Mouse (Mus musculus) CH12.LX (cell line): Measurements from ENCODE around the gene Naa80. TPM values are rescaled to one million over a fixed set of nuclear protein-coding genes. Genes with fewer than 3 reads are reported as not detected.

ENCODE experiments used
- DNase-seq: peaks from one replicate; pipeline ENCODE4 v3.0.0-alpha.2; 2013; ENCODE audit errors: extremely low read depth
- H3K27ac ChIP-seq: 2 replicates; pipeline ENCODE4 v1.5.1; 2012; ENCODE audit warnings: low read depth, mild to moderate bottlenecking, control low read depth, moderate library complexity; ENCODE audit not compliant: insufficient read depth
- H3K27me3 ChIP-seq: replicated peaks from 2 replicates; pipeline ENCODE3; 2012; ENCODE audit warnings: inconsistent platforms
- H3K36me3 ChIP-seq, 2 experiments: replicated peaks in 1 of 2; 2 replicates each; pipeline versions ENCODE3 to v1.6.1; 2012; ENCODE audit warnings: inconsistent platforms in 1 of 2, low read length in 1 of 2, mild to moderate bottlenecking in 1 of 2, mixed read lengths in 1 of 2, moderate library complexity in 1 of 2; ENCODE audit not compliant: control insufficient read depth in 1 of 2, insufficient read depth in 1 of 2
- H3K4me1 ChIP-seq, 2 experiments: 2 replicates each; pipeline ENCODE4 v1.6.1; 2012; ENCODE audit warnings: inconsistent platforms in 1 of 2, moderate library complexity in 1 of 2; ENCODE audit not compliant: insufficient read depth in 2 of 2, control insufficient read depth in 1 of 2
- H3K4me2 ChIP-seq: 2 replicates; pipeline ENCODE4 v1.6.1; 2012; ENCODE audit warnings: low read depth, mild to moderate bottlenecking, control low read depth; ENCODE audit not compliant: poor library complexity, insufficient read depth, severe bottlenecking
- H3K4me3 ChIP-seq, 3 experiments: fragments of 150-350 bp in 1 of 3; sonication (generic) in 1 of 3; replicated peaks in 1 of 3; 2 replicates each; pipeline versions ENCODE3 to v1.5.1; 2011 to 2012; ENCODE audit warnings: low read depth in 2 of 3, low read length in 2 of 3, mild to moderate bottlenecking in 2 of 3, moderate library complexity in 2 of 3, control low read depth in 1 of 3, improper control_type of control experiment in 1 of 3, inconsistent platforms in 1 of 3, mixed read lengths in 1 of 3; ENCODE audit not compliant: poor library complexity in 1 of 3
- H3K79me2 ChIP-seq: replicated peaks from 2 replicates; pipeline ENCODE4 v1.6.1; 2012; ENCODE audit warnings: mild to moderate bottlenecking, moderate library complexity; ENCODE audit not compliant: control insufficient read depth, poor library complexity, insufficient read depth, severe bottlenecking; ENCODE audit errors: extremely low read depth
- H3K9ac ChIP-seq: 2 replicates; pipeline ENCODE4 v1.6.1; 2012; ENCODE audit warnings: low read depth, mild to moderate bottlenecking, control low read depth, moderate library complexity; ENCODE audit not compliant: insufficient read depth
- H3K9me3 ChIP-seq: replicated peaks from 2 replicates; pipeline ENCODE3; 2012; ENCODE audit warnings: low read length, inconsistent platforms, mixed read lengths
- BHLHE40 ChIP-seq: IDR thresholded peaks from 2 replicates; pipeline ENCODE4 v1.6.1; 2011; ENCODE audit warnings: mild to moderate bottlenecking, low read depth, low read length, improper control_type of control experiment
- ELF1 ChIP-seq: IDR thresholded peaks from 2 replicates; pipeline ENCODE4 v1.6.1; 2014; ENCODE audit warnings: low read depth, mild to moderate bottlenecking, inconsistent platforms, low read length, improper control_type of control experiment
- MAZ ChIP-seq: IDR thresholded peaks from 2 replicates; pipeline ENCODE4 v1.6.1; 2012; ENCODE audit warnings: low read depth, mild to moderate bottlenecking, inconsistent platforms, low read length, improper control_type of control experiment, moderate library complexity
- MYC ChIP-seq: IDR thresholded peaks from 2 replicates; pipeline ENCODE4 v1.6.1; 2011; ENCODE audit warnings: low read depth, mild to moderate bottlenecking, improper control_type of control experiment, low read length
- PAX5 ChIP-seq: IDR thresholded peaks from 2 replicates; pipeline ENCODE4 v1.6.1; 2012; ENCODE audit warnings: low read length, inconsistent platforms, mixed read lengths
- POLR2A ChIP-seq: IDR thresholded peaks from 2 replicates; pipeline ENCODE4 v1.6.1; 2011; ENCODE audit warnings: low read depth, mild to moderate bottlenecking, improper control_type of control experiment, low read length
- POLR2AphosphoS2 ChIP-seq: IDR thresholded peaks from 2 replicates; pipeline ENCODE4 v1.6.1; 2011; ENCODE audit warnings: low read depth, low read length, improper control_type of control experiment
- RCOR1 ChIP-seq: conservative IDR thresholded peaks from 2 replicates; pipeline ENCODE4 v1.6.1; 2012; ENCODE audit warnings: low read depth, mild to moderate bottlenecking, inconsistent platforms, low read length, improper control_type of control experiment
- TBP ChIP-seq: conservative IDR thresholded peaks from 2 replicates; pipeline ENCODE4 v1.6.1; 2011; ENCODE audit warnings: low read depth, low read length, improper control_type of control experiment
- dilution Hi-C: fragments of 300-500 bp; cut with MboI; formaldehyde crosslinking; loops from 2 replicates; pipeline ENCODE4 v1.14.3; 2020; ENCODE audit warnings: low sequenced_read_pairs; ENCODE audit not compliant: extremely low pct_unique_long_range_greater_than_20kb, extremely low pct_ligation_motif_present
- in situ Hi-C: fragments of 300-500 bp; cut with MboI; formaldehyde crosslinking; loops from 3 replicates; pipeline ENCODE4 v1.14.3; 2019; ENCODE audit warnings: low sequenced_read_pairs, low pct_ligation_motif_present, low pct_unique_long_range_greater_than_20kb, mixed read lengths
- polyA plus RNA-seq: library from polyadenylated mRNA; unstranded; fragments of >175 nt; gene quantifications from 2 replicates; pipeline ENCODE4 v1.2.1, GENCODE M21; 2012; ENCODE audit warnings: low read depth; ENCODE audit not compliant: insufficient read length
- total RNA-seq, 2 experiments: library from RNA; depleted of rRNA; stranded (reverse); fragments of 300-350 nt in 1 of 2; fragments of >200 nt in 1 of 2; gene quantifications; 2 replicates each; pipeline ENCODE4 v1.2.3; 2012 to 2014

Gene Naa80
- total and polyA plus RNA-seq, 3 experiments = 1.7 to 9.3 (median 4.8) TPM

GRCm38 (mm10) chr9:107620954-107621353 lies 42.3 kb downstream of the Naa80 start:
- Histone ChIP-seq H3K9me3 (no peaks in the 10 kb centered on the region), H3K9ac (no peak overlapping the region), H3K79me2 (peaks cover 16% of the 10 kb centered on the region), H3K4me1 (peaks cover 13 to 23% of the 10 kb centered on the region in 2 experiments), H3K27me3 (no peaks in the 10 kb centered on the region), H3K4me3 (no peak overlapping the region), H3K4me2 (no peak overlapping the region), H3K27ac (no peak overlapping the region), H3K36me3 (peaks cover 62 to 90% of the 10 kb centered on the region in 2 experiments)
- TF ChIP-seq MAZ (no peak), ELF1 (no peak), RCOR1 (no peak), POLR2A (no peak), MYC (no peak)
- in situ Hi-C loops (no loop called here), dilution Hi-C loops (no loop called here)
- no peak for DNase-seq

GRCm38 (mm10) chr9:107624539-107624938 lies 45.9 kb downstream of the Naa80 start:
- DNase-seq = no peak
- dilution Hi-C loops (no loop called here), in situ Hi-C loops (no loop called here)
- Histone ChIP-seq H3K4me2 (0 out of 2 replicates have a peak overlapping the region, but pooled peaks have one; percentile 6), H3K27ac (0 out of 2 replicates have a peak overlapping the region, but pooled peaks have one; percentile 16), H3K4me3 (peak overlapping the region in 1 of 3 experiments; percentile 7), H3K36me3 (peaks cover 40 to 82% of the 10 kb centered on the region in 2 experiments), H3K9ac (no peak overlapping the region), H3K4me1 (peaks cover 29 to 55% of the 10 kb centered on the region in 2 experiments), H3K79me2 (peaks cover 46% of the 10 kb centered on the region), H3K27me3 (no peaks in the 10 kb centered on the region), H3K9me3 (no peaks in the 10 kb centered on the region)
- TF ChIP-seq BHLHE40 (no peak), ELF1 (peak; percentile 37; the same call in 1 of the 2 replicates)

GRCm38 (mm10) chr9:107624951-107625350 lies 46.3 kb downstream of the Naa80 start:
- 0 out of 2 replicates have a peak overlapping the region, but pooled peaks have one; percentile 16 for H3K27ac ChIP-seq
- dilution Hi-C loops (no loop called here), in situ Hi-C loops (no loop called here)
- no peaks in the 10 kb centered on the region for H3K27me3 ChIP-seq
- peak overlapping the region in 1 of 3 experiments; percentile 7 for H3K4me3 ChIP-seq
- TF ChIP-seq MYC (no peak), TBP (no peak), POLR2AphosphoS2 (no peak), PAX5 (no peak)
- H3K9ac ChIP-seq = no peak overlapping the region
- peaks cover 29 to 58% of the 10 kb centered on the region in 2 experiments for H3K4me1 ChIP-seq
- H3K9me3 ChIP-seq = no peaks in the 10 kb centered on the region
- DNase-seq = no peak
- peaks cover 36 to 78% of the 10 kb centered on the region in 2 experiments for H3K36me3 ChIP-seq
- H3K4me2 ChIP-seq = 0 out of 2 replicates have a peak overlapping the region, but pooled peaks have one; percentile 6
- peaks cover 50% of the 10 kb centered on the region for H3K79me2 ChIP-seq
